Mouse (Mus musculus) c-Kit-positive CD71-positive TER-119-positive erythroid progenitor cells, embryonic 14.5 days (primary cell): ENCODE results near the gene Mlx.
"Not testable (repeated sequence)": the region's sequence is repeated elsewhere in the genome, so short reads cannot be mapped to it uniquely, and the experiment has no call there.

Source experiments
- DNase-seq: peaks from one replicate; pipeline ENCODE4 v3.0.0-alpha.2; 2013; ENCODE audit warnings: low spot score

The Mlx gene

DNA sequence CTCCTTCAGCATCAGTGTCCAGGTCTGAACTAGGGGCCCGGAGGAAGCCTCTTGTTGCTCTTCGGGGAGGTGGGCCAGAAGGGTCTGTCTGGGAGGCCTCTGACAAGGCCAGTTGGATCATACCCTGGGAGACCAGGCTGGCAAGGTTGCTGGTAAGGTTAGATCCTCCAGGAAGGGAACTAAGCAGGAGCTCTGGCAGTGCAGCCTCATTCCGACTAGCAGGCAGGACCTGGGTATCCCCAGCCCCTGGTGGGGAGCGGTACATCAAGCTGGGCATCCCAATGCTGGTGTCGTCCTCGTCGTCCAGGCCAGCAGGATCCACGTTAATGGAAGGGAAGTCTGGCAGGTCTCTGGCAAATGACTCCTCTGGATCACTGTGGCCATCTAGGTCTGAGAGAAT lies 11.2 kb downstream of the Mlx start:
- DNase-seq, result no peak

DNA sequence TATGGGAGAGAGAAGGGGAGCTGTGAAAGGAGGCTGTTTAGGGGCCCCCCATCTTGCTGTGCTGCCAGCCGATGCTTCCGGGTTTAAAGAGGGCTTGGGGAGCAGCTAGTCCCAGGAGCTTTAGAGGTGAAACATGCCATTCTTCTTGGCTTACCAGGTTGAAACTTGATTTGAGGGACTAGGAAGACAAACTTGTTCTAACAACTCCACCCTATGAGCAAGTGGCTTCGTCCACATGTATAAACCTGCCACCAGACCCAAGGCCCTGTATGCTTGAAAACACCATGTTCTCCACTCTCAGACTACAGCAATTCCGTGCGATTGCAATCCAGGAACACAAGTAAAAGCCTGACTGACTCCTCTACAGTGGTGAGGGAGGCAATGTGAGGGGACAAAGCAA lies 15.9 kb downstream of the Mlx start:
- DNase-seq, result no peak

DNA sequence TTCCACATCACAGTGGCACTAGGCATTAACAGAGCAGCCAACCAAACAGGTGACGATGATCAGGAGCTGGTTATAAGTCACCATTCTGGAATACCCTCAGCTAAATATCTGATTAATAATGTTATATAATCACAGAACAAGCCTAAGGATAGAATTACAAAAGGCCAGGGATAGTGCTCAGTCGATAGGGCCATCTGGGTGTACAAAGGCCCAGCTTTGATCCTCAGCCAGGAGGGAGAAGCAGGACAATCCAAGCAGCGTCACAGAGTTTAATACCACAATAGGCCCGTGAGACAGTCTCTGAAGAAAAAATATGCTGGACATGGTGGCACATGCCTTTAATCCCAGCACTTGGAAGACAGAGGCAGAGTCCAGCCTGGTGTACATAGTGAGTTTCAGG lies 22.3 kb downstream of the Mlx start:
- no peak for DNase-seq

DNA sequence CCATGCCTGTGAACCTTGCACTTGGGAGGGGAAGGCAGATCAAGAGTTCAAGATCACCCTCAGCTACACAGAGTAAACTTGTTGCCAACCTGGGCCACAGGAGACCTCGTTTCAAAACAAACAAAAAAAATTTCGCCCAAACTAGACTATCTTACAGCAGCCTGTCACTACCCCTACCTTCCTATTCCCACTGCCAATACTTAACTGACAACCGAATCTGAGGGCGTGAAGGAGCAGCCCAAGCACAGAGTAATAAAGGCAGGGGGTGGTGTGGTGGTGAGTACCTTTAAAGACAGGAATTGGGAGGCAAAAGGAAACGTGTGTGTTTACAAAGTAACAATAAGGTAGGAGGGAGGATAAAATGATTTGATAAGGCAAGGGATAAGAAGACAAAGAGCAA lies 23.6 kb downstream of the Mlx start:
- DNase-seq, result no peak

DNA sequence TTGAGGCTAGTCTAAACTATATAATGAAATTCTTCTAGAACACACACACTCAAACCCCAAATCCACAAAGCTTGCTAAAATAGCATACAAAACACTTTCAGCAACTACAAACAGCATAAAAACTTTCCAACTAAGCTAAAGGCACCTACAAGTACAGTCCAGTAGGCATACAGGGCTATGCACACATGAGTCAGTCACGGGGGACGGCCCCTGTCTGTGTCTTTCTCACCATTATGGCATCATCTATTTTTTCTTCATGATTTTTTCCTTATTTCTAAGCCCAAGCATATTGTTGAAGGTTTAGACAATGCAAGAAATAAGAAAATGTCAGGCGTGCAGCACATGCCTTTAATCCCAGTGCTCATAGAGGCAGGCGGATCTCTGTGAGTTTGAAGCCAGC lies 24.1 kb downstream of the Mlx start:
- no peak for DNase-seq

DNA sequence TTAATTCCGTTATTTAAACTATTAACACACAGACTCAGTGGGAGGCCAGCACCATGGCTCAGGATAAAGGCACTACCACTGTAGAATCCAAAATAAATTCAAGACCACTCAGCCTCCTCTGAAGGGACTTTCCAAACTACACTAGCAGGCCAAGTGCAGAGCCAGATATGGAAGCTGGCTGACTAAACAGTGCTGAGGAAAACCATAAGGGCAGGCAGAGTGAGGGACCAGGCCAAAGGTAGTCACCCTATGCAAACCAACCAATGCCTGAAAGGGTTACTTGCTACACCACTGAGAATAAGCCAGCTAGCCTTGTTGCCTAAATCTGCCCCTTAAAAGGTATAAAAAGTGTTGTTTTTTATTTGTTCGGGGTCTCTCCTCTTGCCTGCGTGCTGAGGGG lies 25.1 kb downstream of the Mlx start:
- no peak for DNase-seq

DNA sequence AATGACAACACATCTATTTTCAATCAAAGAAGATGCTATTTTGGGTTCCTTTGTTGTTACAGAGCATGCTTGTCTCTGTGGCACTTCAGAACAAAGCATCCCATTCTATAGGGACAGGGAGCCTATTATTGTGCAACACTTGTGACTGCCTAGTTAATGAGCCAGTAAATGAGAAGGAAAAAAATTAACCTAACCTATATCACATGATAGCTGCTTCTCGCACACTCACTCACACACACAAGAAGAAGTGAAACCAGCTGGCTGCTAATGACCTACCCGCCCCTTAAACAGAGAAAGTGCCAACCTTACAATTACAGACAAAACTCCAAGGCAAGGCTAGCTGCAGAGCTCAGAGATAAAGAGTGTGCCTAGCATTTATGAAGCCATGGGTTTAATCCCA lies 28.5 kb downstream of the Mlx start:
- no peak for DNase-seq

DNA sequence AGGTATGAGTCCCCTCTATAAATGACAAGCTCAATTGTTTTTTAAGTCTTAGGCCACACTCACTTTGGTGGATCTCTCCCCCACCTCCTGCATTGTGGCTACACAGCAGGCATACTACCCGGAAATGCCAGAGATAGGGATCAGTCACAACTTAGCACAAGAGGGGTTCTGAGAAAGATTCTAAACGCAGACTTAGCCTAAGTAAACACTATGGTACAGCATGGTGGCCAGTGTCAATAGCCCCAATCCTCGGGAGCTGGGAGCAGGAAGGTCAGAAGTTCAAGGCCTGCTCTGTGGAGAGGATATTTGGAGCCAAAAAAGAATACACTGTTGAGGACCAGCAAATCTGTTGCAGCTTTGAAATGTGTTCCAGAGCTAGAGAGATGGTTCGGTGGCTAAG lies 31.0 kb downstream of the Mlx start:
- no peak for DNase-seq

DNA sequence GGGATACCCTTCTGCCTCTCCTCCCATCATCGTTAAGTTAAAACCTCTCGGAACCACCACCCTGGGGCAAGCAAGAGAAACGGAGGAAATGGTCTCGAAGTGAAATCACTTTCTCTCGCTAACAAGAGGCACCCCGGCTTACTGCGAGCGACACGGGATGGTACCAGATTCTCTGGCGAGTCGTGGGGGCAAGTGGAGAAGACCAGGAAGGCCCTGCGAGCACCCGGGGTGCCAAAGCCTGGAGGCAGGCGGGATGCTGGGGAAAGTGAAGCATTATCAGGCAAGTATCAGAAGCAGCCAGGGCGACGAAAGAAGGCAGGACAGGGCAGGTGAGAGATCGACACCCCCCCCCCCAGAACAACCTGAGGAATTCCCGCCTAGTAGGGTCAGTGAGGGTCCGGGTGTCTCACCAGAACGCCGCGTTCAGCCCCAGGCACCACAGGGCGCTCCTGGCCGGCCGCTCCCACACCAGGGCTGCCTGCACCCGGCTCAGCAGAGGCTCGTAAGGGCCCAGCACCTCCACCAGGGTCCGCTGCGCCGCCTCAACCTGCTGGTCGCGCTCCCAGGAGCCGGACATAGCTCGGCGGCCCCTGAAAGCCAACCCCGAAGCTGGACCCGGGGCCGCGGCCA lies 32.2 kb downstream of the Mlx start:
- DNase-seq, result peak; percentile 49

DNA sequence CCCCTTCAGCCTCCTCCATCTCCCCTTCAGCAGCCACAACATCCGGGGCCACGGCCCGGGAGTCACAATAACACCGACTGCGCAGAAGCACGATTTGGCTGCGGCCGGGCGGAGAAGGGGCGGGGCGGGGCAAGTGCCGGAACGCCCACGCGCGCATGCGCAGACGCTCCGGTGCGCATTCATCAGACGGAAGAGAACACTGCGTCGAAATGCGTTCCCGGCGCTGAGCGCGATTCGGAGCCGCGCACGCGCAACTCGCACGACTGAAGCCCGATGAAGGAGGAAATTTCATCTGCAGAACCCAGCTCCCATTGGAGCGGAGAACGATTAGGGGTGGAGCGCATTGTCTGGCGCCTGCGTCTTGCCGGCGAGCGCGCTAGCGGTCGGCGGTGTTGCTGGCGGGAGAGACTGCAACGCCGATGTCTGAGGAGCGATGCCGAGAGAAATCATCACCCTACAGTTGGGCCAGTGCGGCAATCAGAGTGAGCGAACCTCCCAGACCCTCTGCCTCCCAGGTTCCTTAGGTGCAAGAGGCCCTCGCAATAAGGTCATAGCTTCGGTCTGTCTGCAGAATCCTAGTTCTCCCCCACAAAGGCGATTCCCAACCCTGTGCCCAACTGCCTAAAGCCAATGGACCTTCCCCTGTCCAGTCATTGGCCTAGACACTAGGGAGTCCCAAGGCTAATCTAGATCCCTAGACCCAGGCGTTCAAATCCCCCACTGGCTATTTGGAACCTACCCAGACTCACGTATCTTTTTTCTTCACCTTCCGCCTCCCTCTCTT lies 32.9 kb downstream of the Mlx start, which contains the start of the genes Retreg3 and Tubg1:
Gene Retreg3 (minus strand): TSS at position 133 of the 784 bp plus-strand sequence.
Gene Tubg1 (plus strand): TSS at position 178 of the 784 bp plus-strand sequence.
- peak; percentile 99 for DNase-seq

DNA sequence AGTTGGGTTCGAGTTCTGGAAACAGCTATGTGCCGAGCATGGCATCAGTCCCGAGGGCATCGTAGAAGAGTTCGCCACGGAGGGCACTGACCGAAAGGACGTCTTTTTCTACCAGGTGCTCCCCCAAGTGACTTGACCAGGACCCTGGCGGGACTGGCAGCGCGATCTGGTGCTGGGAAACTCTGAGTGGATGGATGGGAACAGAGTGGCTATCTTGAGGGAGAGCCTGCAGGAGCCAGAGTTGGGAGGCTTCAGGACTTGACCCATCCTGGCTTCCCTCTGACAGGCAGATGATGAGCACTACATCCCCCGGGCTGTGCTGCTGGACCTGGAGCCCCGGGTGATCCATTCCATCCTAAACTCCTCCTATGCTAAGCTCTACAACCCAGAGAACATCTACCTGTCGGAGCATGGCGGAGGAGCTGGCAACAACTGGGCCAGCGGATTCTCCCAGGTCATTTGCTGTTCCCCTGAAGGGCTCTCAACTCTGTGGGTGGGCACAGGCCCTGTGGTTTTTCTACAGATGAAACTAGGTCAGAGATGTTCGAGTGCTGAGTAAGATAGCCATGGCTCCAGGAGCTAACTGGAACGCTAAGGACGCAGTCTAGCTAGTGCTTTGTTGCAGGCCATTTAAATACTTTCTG lies 33.6 kb downstream of the Mlx start:
- no peak for DNase-seq

DNA sequence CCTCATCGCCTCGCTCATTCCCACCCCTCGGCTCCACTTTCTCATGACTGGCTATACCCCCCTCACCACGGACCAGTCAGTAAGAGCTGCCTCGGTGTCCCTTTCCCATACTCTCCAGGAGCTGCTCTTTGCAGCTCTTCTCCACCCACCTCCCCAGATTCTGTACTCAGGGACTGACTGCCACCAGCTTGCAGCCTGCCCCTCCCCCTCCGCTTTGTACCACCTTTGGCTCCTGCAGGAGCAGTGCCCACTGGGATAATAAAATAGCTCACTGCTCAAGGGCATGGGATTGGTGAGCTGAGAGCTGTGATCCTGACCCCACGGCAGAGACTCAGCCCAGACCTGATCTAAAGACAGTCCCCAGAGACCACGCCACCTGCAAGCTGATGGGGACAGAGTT lies 37.4 kb downstream of the Mlx start:
- not testable (repeated sequence) for DNase-seq

DNA sequence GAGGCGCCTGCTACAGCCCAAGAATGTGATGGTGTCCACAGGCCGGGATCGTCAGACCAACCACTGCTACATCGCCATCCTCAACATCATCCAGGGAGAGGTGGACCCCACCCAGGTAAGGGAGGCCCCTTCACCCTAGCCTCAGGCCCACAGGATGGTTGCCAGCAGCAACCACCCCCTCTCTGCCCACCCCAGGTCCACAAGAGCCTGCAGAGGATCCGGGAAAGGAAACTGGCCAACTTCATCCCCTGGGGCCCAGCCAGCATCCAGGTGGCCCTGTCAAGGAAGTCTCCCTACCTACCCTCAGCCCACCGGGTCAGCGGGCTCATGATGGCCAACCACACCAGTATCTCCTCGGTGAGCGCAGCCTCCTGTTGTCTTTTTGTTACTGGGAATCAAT lies 37.9 kb downstream of the Mlx start:
- DNase-seq, result not testable (repeated sequence)

DNA sequence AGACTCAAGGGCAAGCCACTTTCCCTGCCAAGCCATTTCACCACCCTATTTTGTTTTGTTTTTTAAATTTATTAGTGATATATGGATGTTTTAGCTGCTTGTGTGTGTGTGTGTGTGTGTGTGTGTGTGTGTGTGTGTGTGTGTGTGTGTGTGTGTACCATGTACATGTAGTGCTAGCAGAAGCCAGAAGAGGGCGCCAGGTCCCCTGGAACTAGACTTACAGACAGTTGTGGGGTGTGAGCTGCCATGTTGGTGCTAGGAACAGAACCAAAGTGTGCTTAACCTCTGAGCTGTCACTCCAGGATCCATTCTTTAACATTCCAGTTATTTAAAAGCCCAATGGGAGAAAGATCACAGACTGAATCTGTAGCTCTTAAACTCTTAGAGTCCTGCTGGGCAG lies 40.0 kb downstream of the Mlx start:
- DNase-seq, result no peak

DNA sequence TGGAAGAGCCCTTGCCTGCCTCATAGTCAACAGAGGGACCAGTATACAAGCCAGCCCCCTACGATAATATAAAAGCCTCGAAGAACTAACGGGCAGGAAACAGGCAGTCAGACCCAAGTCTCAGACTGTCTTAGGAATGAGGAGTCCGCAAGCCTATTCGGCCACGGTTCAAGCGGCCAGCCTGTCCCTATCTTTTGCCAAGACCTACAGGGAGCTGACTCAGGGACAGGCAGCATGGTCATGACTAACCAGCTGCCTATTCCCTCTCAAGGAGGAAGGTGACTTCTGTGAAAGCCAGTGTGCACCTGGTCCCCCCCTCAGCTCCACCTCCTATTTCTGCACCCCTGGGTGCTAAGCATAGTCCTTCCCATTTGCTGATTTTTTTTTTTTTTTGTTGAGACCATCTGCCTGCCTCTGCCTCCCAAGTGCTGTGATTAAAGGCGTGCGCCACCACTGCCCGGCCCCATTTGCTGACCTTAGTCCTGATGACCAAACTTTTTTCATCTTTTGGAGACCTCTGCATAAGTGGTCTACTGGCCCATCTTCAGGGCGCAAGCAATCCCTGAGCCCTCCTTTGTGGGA lies 42.0 kb downstream of the Mlx start:
- DNase-seq, result no peak

DNA sequence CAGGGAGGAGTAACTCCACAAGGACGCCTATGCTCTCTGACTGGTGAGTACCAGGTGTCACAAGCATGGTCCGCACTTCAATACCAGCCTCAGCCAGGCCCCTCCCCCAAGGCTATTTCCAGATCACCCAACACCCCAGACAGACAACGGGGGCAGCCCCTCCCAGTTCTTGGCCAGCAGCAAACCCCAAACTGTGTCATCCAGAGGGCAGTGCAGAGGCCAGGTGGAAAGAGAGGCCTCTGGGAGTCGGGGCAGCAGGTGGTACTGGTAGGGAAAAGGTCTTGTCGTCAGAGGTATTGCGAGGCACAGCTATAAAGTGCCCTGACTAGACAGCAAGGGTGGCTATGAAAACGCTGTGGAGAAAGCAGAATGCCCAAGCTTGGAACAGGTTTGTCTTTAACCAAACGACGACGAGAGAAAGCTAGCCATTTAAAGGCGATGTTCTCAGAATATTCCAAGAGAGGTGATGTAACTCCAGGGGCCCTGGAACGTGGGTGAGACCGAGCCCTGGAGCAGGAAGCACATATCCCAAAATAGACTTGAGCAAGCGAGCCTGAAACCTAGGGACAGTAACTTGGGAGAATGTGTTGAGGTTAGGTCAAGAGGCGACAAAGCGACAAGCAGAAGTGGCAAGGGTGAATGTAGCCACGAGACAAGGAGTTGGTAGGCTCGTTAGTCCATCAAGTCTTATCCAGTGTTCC lies 43.1 kb downstream of the Mlx start:
- DNase-seq, result no peak

DNA sequence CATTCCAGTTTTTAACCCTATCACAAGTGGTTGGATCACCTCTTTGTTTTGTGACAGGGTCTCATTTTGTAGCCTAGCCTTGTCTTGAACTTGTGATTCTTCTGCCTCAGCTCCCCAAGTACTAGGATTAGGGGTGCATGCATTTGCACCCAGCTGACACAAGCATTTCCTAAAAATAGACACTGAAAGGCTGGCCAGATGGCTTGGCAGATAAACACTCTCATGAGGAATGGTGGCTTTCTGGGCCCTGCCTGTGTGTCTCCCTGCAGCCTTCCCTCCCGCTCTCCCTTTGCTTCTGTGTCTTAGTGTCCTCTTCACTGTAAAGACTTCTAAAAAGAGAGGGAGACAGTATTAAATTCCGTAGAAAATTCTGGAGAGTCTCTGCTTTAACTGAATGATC lies 44.1 kb downstream of the Mlx start:
- peak; percentile 39 for DNase-seq

DNA sequence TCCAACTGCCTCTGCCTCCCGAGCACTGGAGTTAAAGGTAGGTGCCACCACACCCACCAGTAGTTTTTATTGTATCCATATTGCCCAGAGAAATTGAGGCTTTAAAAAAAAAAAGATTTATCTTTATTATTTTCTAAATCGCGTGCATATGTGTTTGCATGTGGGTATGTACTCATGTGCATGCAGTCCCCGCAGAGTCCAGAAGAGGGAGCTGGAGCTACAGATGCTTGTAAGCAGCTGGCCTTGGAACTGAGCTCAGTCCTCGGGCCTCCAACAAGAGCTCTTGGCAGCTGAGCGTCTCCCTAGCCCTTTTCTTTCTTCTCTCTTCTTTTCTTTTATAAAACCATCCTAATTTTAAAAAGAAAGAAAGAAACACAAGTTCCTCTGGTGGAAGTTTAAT lies 44.6 kb downstream of the Mlx start:
- peak; percentile 56 for DNase-seq

DNA sequence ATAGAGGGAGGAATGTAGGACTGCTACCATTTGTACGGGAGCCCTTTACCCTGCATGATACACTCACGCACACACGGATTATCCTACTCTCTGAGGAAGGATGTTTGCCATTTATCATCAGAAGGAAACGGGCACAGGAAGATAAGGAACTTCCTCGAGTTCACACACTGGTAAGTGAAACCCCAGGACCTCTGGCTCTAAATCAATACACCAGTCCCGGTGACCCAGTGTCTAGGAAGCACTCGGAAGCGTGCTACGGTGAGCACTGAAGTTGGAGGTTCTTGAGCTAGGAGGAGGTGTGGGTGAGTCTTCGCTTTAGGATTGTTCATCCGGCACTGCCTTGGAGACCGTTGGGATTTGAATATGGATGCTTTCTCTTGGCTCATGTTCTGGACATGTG lies 46.0 kb downstream of the Mlx start:
- no peak for DNase-seq

DNA sequence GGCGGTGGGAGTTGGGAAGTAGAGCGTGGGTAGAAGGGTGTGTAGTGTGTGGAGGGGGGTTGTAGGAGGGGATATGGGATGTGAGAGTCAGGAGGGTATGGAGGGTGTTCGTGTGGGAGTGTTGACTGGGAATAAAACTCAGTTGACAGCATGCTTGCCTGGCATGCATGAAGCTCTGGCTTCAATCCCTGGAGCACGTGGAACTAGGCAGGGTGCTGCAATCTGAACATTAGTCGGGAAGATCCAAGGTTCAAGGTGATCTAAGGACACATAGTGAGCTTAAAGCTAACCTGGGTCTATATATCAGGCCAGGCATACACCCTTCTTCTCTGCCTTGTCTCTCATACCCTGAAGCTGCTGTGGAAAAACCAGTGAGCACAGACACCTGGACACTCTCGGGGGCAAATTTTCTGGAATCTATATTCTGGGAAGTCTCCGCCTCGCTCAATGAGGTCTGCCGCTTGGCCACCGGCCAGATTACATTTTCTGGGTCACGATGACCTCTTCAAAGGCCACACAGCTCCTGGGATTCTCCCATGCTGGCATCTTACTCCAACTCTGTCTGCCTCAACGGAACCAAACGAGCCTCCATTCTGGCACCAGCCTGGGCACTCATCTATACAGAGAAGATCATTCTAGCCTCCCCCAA lies 47.3 kb downstream of the Mlx start:
- DNase-seq, result no peak

DNA sequence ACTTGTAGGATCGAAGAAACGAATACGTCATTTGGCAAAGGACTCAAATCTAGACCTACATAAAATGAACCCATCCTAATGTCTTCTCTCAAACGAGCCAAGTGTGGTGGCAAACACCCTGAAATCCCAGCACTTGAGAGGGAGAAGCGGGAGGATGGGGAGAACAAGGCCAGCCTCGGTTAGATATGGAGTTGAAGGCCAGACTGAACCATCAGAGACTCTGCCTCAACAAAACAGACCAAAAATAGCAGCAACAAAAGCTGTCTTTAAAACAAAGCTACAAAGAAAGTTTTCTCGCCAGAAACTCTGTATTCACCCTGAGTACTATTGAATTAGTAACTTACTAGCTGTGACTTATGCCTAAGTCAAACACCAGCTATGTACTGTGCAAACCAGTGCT lies 49.9 kb downstream of the Mlx start:
- DNase-seq, result no peak
